Comparison of ENCODE assay signal across 19 mouse cellular contexts in genomic region chr8:120741001-120741400, GRCm38 (mm10). TPM values are rescaled to one million over a fixed set of nuclear protein-coding genes. Genes with fewer than 3 reads are reported as not detected.
DNase-seq lines count a peak whose midpoint lies in the region; ATAC-seq lines count a peak whose summit lies in the region.
"Had no signal": no experiment of that assay in that cellular context is flagged by ENCODE, and none has a peak within 500 bp of the region (broad histone marks: within the 10 kb centered on the region; RNA-seq: fewer than 3 reads in every experiment).

No protein-coding gene starts in this region.

- H3K27ac ChIP-seq in midbrain, embryonic 16.5 days (ENCODE audit: low read length), result no peak overlapping the region
- H3K27ac ChIP-seq: forebrain, embryonic 10.5 days; kidney, embryonic 15.5 days; midbrain, embryonic 15.5 days had no signal

- H3K9ac ChIP-seq in midbrain, embryonic 16.5 days (ENCODE audit: low read depth, low read length), result no peak overlapping the region
- H3K9ac ChIP-seq: heart, embryonic 12.5 days; kidney, embryonic 15.5 days; midbrain, embryonic 15.5 days had no signal

- no peak overlapping the region for H3K4me3 ChIP-seq in midbrain, embryonic 16.5 days (ENCODE audit: low read depth, low read length)
- H3K4me3 ChIP-seq: forebrain, embryonic 10.5 days; heart, embryonic 12.5 days; kidney, embryonic 15.5 days; midbrain, embryonic 15.5 days had no signal

- H3K36me3 ChIP-seq in midbrain, embryonic 16.5 days (ENCODE audit: control insufficient read depth, insufficient read depth, low read length), result no peaks in the 10 kb centered on the region
- H3K36me3 ChIP-seq: forebrain, embryonic 10.5 days; heart, embryonic 12.5 days; kidney, embryonic 15.5 days; midbrain, embryonic 15.5 days had no signal

- no peak for ATAC-seq in CD4-positive, CD25-positive, alpha-beta regulatory T cell, adult 4 months
- ATAC-seq in midbrain, embryonic 16.5 days, result no peak
- ATAC-seq: midbrain, embryonic 15.5 days had no signal

- H3K9me3 ChIP-seq in midbrain, embryonic 16.5 days (replicated peaks; ENCODE audit: control insufficient read depth, low read length, poor library complexity, severe bottlenecking), result no peaks in the 10 kb centered on the region
- H3K9me3 ChIP-seq: forebrain, embryonic 10.5 days; heart, embryonic 12.5 days; kidney, embryonic 15.5 days; midbrain, embryonic 15.5 days had no signal

- H3K4me1 ChIP-seq in midbrain, embryonic 16.5 days (ENCODE audit: control insufficient read depth, insufficient read depth, low read length), result no peaks in the 10 kb centered on the region; the same call in 1 of the 2 replicates

- 58% methylated on average over 17 of the region's 17 CpGs for WGBS in midbrain, embryonic 16.5 days

- DNase-seq in heart, adult 11 months, result peak; percentile 84
- no peak for DNase-seq in heart, postnatal 14 days
- peak; percentile 29 for DNase-seq in NIH3T3 (ENCODE audit: low read depth)
- DNase-seq in fat pad, adult 2 months (ENCODE audit: extremely low read depth, low read depth, low spot score), result peak; percentile 58
- DNase-seq in lung, postnatal 36 days, result peak; percentile 72
- DNase-seq in gastrocnemius, adult 8-10 months (ENCODE audit: low spot score in 2 of 2), result no peak
- DNase-seq: cerebellum, postnatal 10 days; gastrocnemius, postnatal 36 days; heart, postnatal 4 days; layer of hippocampus, postnatal 36 days; left cerebral cortex, postnatal 4 days; spleen, adult 18-20 months had no signal

- H3K4me2 ChIP-seq in midbrain, embryonic 16.5 days (ENCODE audit: low read length), result no peak overlapping the region
- H3K4me2 ChIP-seq: heart, embryonic 12.5 days; kidney, embryonic 15.5 days; midbrain, embryonic 15.5 days had no signal

- H3K27me3 ChIP-seq in midbrain, embryonic 16.5 days (ENCODE audit: control insufficient read depth, insufficient read depth, low read depth, low read length), result peaks cover 4% of the 10 kb centered on the region

- intact Hi-C loops in heart, postnatal 14 days (cut with DNase I), result no loop called here

RNA-seq across cellular contexts. Expression of gene Irf8, which starts 4.8 kb away (rescaled TPM):
- total RNA-seq in heart, postnatal 14 days (2021), result 1 to 10 TPM; 3.9 to 4.3 TPM
- 10 to 100 TPM; 12.3 to 22.7 TPM for polyA plus RNA-seq in CD4-positive, CD25-positive, alpha-beta regulatory T cell, adult 4 months (2017; shearing (Covaris generic))
- total RNA-seq in gastrocnemius, adult 8-10 months (2022), result 10 to 100 TPM in 2 of 4 experiments, 1 to 10 TPM in 2; 8.9 to 12.0 (median 10.7) TPM
- 3.9 TPM in 2 replicates for polyA plus RNA-seq in midbrain, embryonic 16.5 days (2015; fragmentation: Nextera tagmentation; extraction: Ambion mirVana)
- polyA plus RNA-seq: C2C12 had no signal

Comparison
In these comparisons a context has a peak if more than half of its experiments do, and no peak if none do; other contexts are left out.
1. DNase-seq: peak in heart, adult 11 months (single experiment), NIH3T3 (single experiment), fat pad, adult 2 months (single experiment) and lung, postnatal 36 days (single experiment); none in heart, postnatal 14 days (0 of 2) and gastrocnemius, adult 8-10 months (0 of 2).